Mouse (Mus musculus): ENCODE results near the gene Foxl1.

GRCm38 (mm10) chr8:121092627-121093026, 35.1 kb upstream of the Foxl1 start:
- TF ChIP-seq POLR2A (IDR thresholded peaks at IDR 0.05; ENCODE audit: low read depth, low read length) (peak; percentile 26; the same call in 1 of the 2 replicates), CTCF (IDR thresholded peaks at IDR 0.05; ENCODE audit: borderline replicate concordance, insufficient read depth, low read length) (peak; percentile 69; the same call in 1 of the 2 replicates)
